Mouse (Mus musculus) megakaryocyte, adult 5-6 weeks (primary cell): ENCODE measurements around the gene Snx13. TPM values are rescaled to one million over a fixed set of nuclear protein-coding genes. Genes with fewer than 3 reads are reported as not detected.
A peak's percentile ranks its signal among the peaks of the same experiment; 100 is the strongest.

Experiments used
- ATAC-seq: 2 replicates; pipeline ENCODE4 v1.8.0; 2016; ENCODE audit warnings: mild to moderate bottlenecking, inconsistent platforms; ENCODE audit not compliant: poor library complexity, severe bottlenecking
- total RNA-seq, 2 experiments: library from RNA; stranded (forward) in 1 of 2; stranded (reverse) in 1 of 2; fragments of 153-499, 151-499 nt in 1 of 2; fragments of 221-1000, 200-1000 nt in 1 of 2; gene quantifications; 2 replicates each; pipeline versions ENCODE4 v1.2.3 to v1.2.4; 2015 to 2017

Gene Snx13
- total RNA-seq, 2 experiments from 2014 or later = 24.5 to 37.8 TPM

- peak; percentile 34 for ATAC-seq
Observed at GRCm38 (mm10) chr12:35046310-35046998, 532 bp upstream of the Snx13 start.

GRCm38 (mm10) chr12:35047320-35048225, 587 bp downstream of the Snx13 start:
- ATAC-seq = peak; percentile 63

DNA sequence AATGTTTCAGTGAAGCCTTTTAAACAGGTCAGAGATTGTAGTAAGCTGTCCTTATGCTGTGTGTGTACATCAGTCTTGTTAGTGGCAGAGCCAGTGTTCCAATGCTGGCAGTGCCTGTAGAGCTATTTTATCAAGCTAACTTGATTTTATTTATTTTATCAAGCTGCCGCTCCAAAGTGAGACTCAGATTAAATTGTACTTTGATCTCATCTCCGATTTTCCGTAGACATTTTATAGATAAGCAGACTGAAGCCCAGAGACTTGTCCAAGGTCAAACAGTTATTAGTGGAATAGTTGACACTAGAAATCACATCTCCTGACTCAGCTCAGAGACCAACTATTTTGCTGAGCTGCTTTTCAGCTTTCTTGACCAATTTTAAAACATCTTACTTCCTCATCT, 1.9 kb downstream of the Snx13 start:
- no peak for ATAC-seq

DNA sequence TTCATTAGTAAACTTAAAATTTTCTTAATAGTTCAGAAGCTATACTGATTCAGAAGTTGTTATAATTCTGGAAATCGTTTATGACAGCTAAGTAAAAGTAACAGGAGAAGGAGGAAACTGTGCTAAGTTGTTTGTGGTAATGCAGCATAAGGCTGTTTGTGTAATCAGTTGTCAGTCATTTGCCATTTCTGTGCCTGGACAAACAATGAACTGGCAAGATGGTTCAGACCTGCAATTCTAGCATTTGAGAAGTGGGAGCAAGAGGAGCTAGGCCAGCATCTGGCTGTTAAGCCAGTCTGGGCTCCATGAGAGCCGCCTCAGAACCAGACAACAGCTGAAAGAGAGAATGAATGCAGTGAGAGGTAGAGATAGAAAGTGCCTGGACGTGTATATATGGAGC, 3.5 kb downstream of the Snx13 start:
- no peak for ATAC-seq

DNA sequence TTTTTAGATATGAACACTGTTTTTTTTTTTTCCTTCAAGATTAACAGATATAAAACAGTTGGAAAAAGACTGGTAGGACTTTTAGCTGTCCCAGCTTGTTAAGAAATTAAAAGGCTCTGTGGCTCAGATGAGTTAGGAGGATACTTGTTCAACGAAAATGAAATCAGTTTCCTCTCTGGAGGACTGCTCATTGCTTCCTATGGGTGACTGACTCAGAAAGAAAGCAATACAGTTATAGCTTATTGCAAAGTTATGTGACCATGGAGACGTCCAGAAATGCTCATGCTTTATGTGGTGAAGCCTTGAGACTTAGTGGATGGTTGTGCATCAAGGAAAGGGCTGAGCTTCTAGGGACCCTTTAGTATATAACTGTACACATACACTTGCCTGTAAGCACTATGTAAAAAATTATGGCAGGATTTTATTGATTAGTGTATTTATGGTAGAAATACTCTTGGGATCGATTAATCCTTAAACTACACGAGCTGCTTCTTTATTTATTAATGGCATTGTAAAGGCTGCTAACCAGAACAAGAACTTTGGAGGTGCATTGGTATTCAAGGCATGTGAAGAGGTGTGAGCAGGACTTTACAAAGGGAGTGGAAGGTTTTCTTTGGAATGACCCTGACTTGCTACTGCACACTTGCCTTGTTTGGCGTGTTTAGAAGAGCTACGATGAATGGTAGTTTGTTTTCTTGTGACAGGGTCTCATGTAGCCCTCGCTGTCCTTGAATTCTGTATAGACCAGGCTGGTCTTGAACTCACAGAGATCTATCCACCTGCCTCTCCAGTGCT, 4.2 kb downstream of the Snx13 start:
- no peak for ATAC-seq

GRCm38 (mm10) chr12:35054420-35054819, 7.4 kb downstream of the Snx13 start:
- peak; percentile 88 for ATAC-seq

DNA sequence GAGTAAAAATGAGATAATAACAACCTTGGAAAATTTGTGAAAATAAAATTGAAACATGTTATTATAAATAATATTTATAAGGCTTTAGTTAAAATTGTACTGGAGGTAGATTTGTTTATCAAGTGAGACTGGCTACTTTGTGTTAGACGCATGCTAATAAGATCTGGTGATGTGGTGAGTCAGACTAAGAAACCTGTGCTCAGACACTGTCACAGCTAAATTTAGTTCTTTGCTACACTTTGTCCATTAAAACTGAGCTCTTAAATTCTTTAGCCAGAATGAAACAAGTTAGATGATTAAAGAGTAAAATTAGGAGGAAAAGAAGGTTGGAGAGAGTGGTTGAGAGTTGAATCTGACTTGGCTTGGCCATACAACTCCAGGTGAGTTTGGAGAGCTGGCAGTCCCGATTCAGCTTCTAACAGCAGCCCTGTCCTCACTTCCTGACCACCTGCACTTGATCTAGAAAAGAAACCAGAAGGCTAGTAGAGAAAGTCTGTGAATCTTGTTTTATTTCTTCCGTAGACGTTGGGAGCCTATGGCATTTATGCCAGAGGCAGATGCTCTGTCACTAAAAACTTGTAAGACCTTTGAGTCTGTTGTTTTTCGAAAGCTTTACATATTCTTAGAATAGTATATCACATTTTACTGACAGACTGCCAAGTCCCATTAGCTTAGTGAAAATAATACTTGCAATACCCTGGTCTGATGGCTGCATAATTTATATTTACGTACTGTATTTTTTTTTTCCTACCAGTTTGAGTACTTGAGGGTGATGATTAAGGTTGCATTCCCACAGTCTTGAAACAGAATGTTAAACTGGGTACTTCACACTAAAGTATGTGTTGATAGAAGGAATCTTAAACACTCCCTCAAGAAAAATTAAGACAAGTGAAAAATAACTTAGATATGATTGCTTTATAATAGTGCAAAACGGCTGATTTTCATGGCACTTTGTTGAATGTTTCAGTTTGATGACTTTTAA, 8.4 kb downstream of the Snx13 start:
- ATAC-seq = no peak

GRCm38 (mm10) chr12:35063697-35064468, 16.9 kb downstream of the Snx13 start:
- ATAC-seq = no peak

DNA sequence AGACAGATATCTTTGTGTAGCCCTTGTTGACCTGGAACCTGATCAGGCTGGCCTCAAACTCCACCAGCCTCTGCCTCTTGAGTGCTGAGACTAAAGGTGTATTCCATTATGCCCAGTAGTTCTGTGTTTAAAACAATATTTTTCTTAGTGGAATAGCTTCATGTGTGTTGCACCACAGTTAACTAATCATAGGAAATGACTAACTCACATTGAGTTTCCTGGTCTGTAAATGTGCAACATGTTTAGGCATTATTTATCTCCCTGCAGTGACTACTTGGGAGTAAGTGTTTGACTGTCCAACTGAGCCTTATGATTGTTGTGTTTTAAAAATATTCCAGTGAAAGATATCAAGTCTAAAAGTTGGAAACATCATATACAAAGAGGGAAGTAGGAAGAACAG, 20.6 kb downstream of the Snx13 start:
- peak; percentile 38; the same call in 1 of the 2 replicates for ATAC-seq

- no peak for ATAC-seq
Observed at GRCm38 (mm10) chr12:35071336-35071735, 24.4 kb downstream of the Snx13 start.

DNA sequence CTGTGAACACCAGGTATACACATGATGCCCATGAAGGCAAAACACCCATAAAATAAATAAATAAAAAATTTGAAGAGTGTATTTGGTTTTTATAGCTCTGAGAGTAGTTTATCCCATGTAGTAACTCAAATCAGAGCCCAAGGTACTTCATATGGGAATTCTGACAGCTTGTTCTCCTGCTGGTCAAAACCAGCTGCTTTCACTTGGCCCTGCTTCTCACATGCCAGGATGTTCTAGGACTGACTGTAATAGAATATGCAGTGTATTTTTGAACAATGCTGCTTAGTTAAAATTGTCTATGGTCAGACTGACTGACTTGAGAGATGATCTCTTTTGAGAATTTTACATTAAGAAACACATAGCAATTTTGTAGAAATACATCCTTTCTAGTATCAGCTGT, 25.2 kb downstream of the Snx13 start:
- no peak for ATAC-seq

DNA sequence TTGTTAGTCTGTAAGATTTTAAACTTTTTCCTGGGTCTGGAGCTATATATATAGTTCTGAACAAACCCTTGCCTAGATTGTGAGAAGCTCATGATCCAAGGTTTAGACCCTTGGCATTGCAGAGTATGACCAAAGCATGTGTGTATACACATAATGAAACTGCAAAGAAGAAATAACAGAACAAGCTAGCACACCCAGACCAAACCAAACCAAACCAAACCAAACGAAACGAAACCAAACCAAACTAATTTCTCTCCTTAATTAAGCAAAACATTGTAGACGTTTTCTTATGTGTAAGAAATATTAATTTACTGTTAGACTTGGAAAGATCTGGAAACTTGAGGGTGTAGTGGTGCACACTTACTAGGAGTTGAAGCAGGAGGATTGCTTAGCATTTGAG, 29.0 kb downstream of the Snx13 start:
- no peak for ATAC-seq

- peak; percentile 56; the same call in 1 of the 2 replicates for ATAC-seq
Observed at GRCm38 (mm10) chr12:35123549-35123948, 76.6 kb downstream of the Snx13 start.

GRCm38 (mm10) chr12:35153186-35153585, 106.2 kb downstream of the Snx13 start:
- ATAC-seq = no peak

- ATAC-seq = peak; percentile 21; the same call in 1 of the 2 replicates
Observed at GRCm38 (mm10) chr12:35154149-35154548, 107.2 kb downstream of the Snx13 start.

DNA sequence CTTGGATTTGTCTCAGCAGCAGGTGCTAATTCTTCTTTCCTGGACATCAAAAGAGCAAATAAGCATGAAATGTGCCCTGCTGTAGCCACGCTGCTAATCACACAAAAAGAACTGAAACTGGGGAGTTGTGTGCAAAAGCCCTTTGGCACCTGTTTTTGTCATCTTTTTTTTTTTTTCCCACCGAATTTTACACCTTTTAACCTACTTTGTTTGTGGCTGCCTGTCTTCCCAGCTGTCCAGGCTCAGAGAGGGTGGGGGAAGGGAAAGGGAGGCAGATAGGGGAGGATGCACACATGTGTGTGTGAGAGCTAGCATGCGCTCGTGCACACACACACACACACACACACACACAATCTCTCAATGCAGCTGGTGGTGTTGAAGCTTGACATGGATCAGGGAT, 110.3 kb downstream of the Snx13 start:
- no peak for ATAC-seq

GRCm38 (mm10) chr12:35161690-35162089, 114.7 kb downstream of the Snx13 start:
- no peak for ATAC-seq

GRCm38 (mm10) chr12:35170275-35170674, 123.3 kb downstream of the Snx13 start:
- ATAC-seq = no peak

- ATAC-seq = no peak
Observed at GRCm38 (mm10) chr12:35175938-35176337, 129.0 kb downstream of the Snx13 start.
